Mouse (Mus musculus) hindbrain, postnatal 0 days (tissue): Measurements from ENCODE around the gene Olfr533. TPM values are rescaled to one million over a fixed set of nuclear protein-coding genes. Genes with fewer than 3 reads are reported as not detected.
"Not testable (repeated sequence)": the region's sequence is repeated elsewhere in the genome, so short reads cannot be mapped to it uniquely, and the experiment has no call there.

ENCODE experiments used
- ATAC-seq: fragments of 200-750 bp; cut with Nextera tagmentation; 2 replicates; pipeline ENCODE4 v1.8.0; 2017; ENCODE audit warnings: mild to moderate bottlenecking, moderate TSS enrichment, moderate library complexity
- DNase-seq: peaks from one replicate; pipeline ENCODE4 v3.0.0-alpha.2; 2015; ENCODE audit warnings: low spot score
- H3K27ac ChIP-seq: fragments of 300-500 bp; sonication (generic); 2 replicates; pipeline ENCODE4 v1.5.1; 2014; ENCODE audit warnings: mild to moderate bottlenecking
- H3K27me3 ChIP-seq: fragments of 300-500 bp; sonication (generic); 2 replicates; pipeline ENCODE4 v1.6.1; 2014; ENCODE audit warnings: low read length, mixed read lengths; ENCODE audit not compliant: insufficient read depth
- H3K36me3 ChIP-seq: fragments of 300-500 bp; sonication (generic); 2 replicates; pipeline ENCODE4 v1.6.1; 2014; ENCODE audit warnings: low read length, mixed read lengths; ENCODE audit not compliant: insufficient read depth
- H3K4me1 ChIP-seq: fragments of 300-500 bp; sonication (generic); 2 replicates; pipeline ENCODE4 v1.6.1; 2014; ENCODE audit warnings: antibody characterized with exemption, low read length, mixed read lengths; ENCODE audit not compliant: insufficient read depth
- H3K4me2 ChIP-seq: fragments of 300-500 bp; sonication (generic); 2 replicates; pipeline ENCODE4 v1.6.1; 2014; ENCODE audit warnings: low read depth, mild to moderate bottlenecking, low read length, moderate library complexity, mixed read lengths
- H3K4me3 ChIP-seq: fragments of 300-500 bp; sonication (generic); 2 replicates; pipeline ENCODE4 v1.5.1; 2014; ENCODE audit warnings: low read length
- H3K9ac ChIP-seq: fragments of 300-500 bp; sonication (generic); replicated peaks from 2 replicates; pipeline ENCODE4 v1.6.1; 2014; ENCODE audit warnings: mild to moderate bottlenecking, low read length, moderate library complexity, mixed read lengths
- H3K9me3 ChIP-seq: fragments of 300-500 bp; sonication (generic); 2 replicates; pipeline ENCODE4 v1.6.1; 2016; ENCODE audit warnings: low read length, mixed read lengths
- CTCF ChIP-seq: IDR thresholded peaks from 2 replicates; pipeline ENCODE4 v1.5.1; 2016; ENCODE audit warnings: antibody characterized with exemption, control low read depth, low read depth
- WGBS: fragments of 180-500 bp; shearing (Covaris S2); extraction: QIAGEN DNeasy Blood & Tissue Kit; methylation state at CpG from one replicate; pipeline ENCODE4 v1.1.7; 2014; 5-methylcytosine and 5-hydroxymethylcytosine counted together
- polyA plus RNA-seq: library from polyadenylated mRNA; unstranded; fragments of >200 nt; fragmentation: Nextera tagmentation; extraction: Ambion mirVana; gene quantifications from 2 replicates; pipeline ENCODE4 v1.2.1, GENCODE M21; 2015
- total RNA-seq: library from RNA; depleted of rRNA; stranded (reverse); fragments of >200 nt; gene quantifications from 2 replicates; pipeline ENCODE4 v1.2.3, GENCODE M21; 2014; rRNA removed

Gene Olfr533
- total RNA-seq, result not detected in 2 replicates
- polyA plus RNA-seq, result not detected in 2 replicates

GRCm38 (mm10) chr7:140463070-140463469, at the start of gene Olfr533:
Olfr533 (plus strand) TSS chr7:140463370.
- H3K9ac ChIP-seq, H3K27ac ChIP-seq, H3K4me2 ChIP-seq, H3K36me3 ChIP-seq, ATAC-seq, DNase-seq, H3K27me3 ChIP-seq, H3K4me1 ChIP-seq, H3K4me3 ChIP-seq, H3K9me3 ChIP-seq: not testable (repeated sequence)
- 75% methylated on average over 1 of the region's 1 CpGs for WGBS

- Histone ChIP-seq H3K4me2 (no peak within 1 kb of the TSS), H3K9me3 (no peaks in the 10 kb centered on the region), H3K36me3 (no peaks in the 10 kb centered on the region), H3K27me3 (no peaks in the 10 kb centered on the region), H3K4me3 (no peak within 1 kb of the TSS), H3K9ac (no peak within 1 kb of the TSS), H3K27ac (no peak within 1 kb of the TSS), H3K4me1 (no peaks in the 10 kb centered on the region)
- no peak for TF ChIP-seq CTCF
- no peak for DNase-seq
- 87% methylated on average over 1 of the region's 1 CpGs for WGBS
- no peak for ATAC-seq
Observed at GRCm38 (mm10) chr7:140421539-140421938, 41.6 kb upstream of the Olfr533 start, which contains the start of gene Olfr532. Olfr532 (minus strand) TSS chr7:140421639.

- Histone ChIP-seq H3K9ac (no peak overlapping the region), H3K36me3 (no peaks in the 10 kb centered on the region), H3K4me1 (no peaks in the 10 kb centered on the region), H3K27me3 (no peaks in the 10 kb centered on the region), H3K4me3 (no peak overlapping the region), H3K27ac (no peak overlapping the region), H3K9me3 (no peaks in the 10 kb centered on the region), H3K4me2 (no peak overlapping the region)
- no peak for DNase-seq
- no peak for TF ChIP-seq CTCF
- ATAC-seq, result no peak
- 78% methylated on average over 1 of the region's 1 CpGs for WGBS
Observed at GRCm38 (mm10) chr7:140443141-140443540, 20.0 kb upstream of the Olfr533 start.

DNA sequence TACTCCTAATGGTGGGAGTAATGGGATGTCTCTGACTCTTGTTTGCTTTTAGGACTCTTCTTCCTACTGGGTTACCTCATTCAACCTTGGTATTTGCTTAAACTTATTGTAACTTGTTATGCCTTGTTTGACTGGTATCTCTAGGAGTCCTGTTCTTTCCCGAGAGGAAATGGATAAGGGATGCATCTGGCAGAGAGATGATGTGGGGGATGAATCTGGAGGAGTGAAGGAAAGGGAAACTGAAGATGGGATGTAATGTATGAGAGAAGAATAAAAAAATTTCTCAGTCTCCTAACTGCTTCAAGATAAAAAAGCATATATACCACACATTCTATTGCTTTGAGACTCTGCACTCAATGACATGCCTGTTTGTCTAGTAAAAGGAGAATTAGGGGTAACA, 14.7 kb downstream of the Olfr533 start:
- no peaks in the 10 kb centered on the region for H3K9me3 ChIP-seq

GRCm38 (mm10) chr7:140478733-140479132, 15.6 kb downstream of the Olfr533 start:
- ATAC-seq (no peak), DNase-seq (no peak)
- Histone ChIP-seq H3K4me3 (no peak overlapping the region), H3K4me2 (no peak overlapping the region), H3K9ac (no peak overlapping the region), H3K27ac (no peak overlapping the region), H3K36me3 (no peaks in the 10 kb centered on the region), H3K4me1 (no peaks in the 10 kb centered on the region), H3K9me3 (no peaks in the 10 kb centered on the region), H3K27me3 (no peaks in the 10 kb centered on the region)
- WGBS, result 98% methylated on average over 1 of the region's 1 CpGs
- no peak for TF ChIP-seq CTCF

More for the DNA sequence above, 14.7 kb downstream of the Olfr533 start:
- Histone ChIP-seq H3K9ac (no peak overlapping the region), H3K27ac (no peak overlapping the region), H3K27me3 (no peaks in the 10 kb centered on the region), H3K4me2 (no peak overlapping the region), H3K4me1 (no peaks in the 10 kb centered on the region), H3K4me3 (no peak overlapping the region), H3K36me3 (no peaks in the 10 kb centered on the region)
- 92% methylated on average over 1 of the region's 1 CpGs for WGBS
- no peak for TF ChIP-seq CTCF
- ATAC-seq (no peak), DNase-seq (no peak)

GRCm38 (mm10) chr7:140483916-140484315, 20.7 kb downstream of the Olfr533 start, which contains the start of gene Olfr535:
Olfr535 (plus strand) TSS chr7:140484216.
- no peak within 1 kb of the TSS for H3K4me2 ChIP-seq
- no peak for TF ChIP-seq CTCF
- WGBS, result 82% methylated on average over 1 of the region's 1 CpGs
- no peaks in the 10 kb centered on the region for H3K27me3 ChIP-seq
- H3K36me3 ChIP-seq, result no peaks in the 10 kb centered on the region
- ATAC-seq (no peak), DNase-seq (no peak)
- H3K9ac ChIP-seq, result no peak within 1 kb of the TSS
- H3K27ac ChIP-seq, result no peak within 1 kb of the TSS
- no peaks in the 10 kb centered on the region for H3K9me3 ChIP-seq
- no peaks in the 10 kb centered on the region for H3K4me1 ChIP-seq
- no peak within 1 kb of the TSS for H3K4me3 ChIP-seq

DNA sequence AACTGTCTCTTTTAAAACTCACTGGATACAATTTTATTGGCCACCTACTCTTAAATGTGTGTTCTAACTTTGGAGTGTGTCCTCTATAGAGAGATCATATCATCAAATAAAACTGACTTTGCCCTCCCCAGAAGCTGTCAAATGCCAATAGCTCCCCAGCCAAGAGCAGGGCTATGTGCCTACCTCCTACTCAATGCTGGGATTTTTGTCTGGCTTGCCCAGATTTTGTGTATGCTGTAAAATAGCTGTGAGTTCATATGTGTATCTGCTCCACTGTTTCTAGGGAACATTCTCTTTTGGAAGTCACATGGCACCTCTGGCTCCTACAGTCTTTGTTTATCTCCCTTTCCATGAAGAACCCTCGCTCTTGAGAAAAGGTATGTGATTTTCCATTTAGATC, 25.8 kb downstream of the Olfr533 start:
- DNase-seq (no peak), ATAC-seq (no peak)
- no peaks in the 10 kb centered on the region for H3K4me1 ChIP-seq
- H3K27ac ChIP-seq, result no peak overlapping the region
- TF ChIP-seq CTCF, result no peak
- H3K27me3 ChIP-seq, result no peaks in the 10 kb centered on the region
- no peak overlapping the region for H3K4me2 ChIP-seq
- H3K36me3 ChIP-seq, result no peaks in the 10 kb centered on the region
- H3K9ac ChIP-seq, result no peak overlapping the region
- H3K4me3 ChIP-seq, result no peak overlapping the region
- 89% methylated on average over 1 of the region's 1 CpGs for WGBS
- H3K9me3 ChIP-seq, result no peaks in the 10 kb centered on the region
